ENCODE assay signal across 8 mouse cellular contexts in the genomic region with DNA sequence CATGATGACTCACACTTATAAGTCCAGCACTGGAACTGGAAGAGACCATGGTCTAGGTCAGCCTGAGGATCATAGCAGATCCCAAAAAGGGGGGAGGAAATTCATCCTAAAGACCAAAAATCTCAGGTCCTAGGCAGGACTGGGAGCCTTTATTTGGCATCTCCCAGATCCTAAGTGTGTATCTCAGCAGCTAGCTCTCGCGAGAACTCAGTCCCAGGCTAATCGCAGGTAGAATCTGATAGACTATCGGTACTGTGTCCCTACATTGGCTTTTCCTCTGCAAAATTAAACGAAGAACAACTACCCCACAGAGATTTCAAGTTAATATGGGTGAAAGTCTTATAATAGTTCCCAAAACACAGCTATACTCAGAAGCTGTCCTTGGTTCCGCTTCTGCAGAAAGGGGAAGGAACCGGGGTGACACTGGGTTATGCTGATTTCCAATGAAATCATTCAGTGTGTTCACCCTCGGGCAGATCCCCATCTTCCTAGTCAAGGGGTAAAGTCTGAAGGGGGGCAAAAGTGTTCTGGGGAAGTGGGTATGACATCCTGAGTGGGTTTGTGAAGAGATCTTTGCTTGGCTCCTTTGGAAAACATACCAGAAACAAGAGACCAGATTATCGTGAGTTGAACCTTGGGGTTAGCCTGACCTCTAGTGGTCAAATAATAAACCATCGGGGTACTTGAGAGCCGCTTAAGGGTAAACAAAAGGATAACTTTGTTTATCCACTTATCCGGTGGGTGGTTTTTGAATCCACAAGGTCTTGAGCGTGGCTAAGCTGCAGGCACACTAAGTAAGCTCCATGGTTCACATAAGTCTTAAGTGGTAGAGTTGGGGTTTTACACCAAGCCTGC. TPM values are rescaled to one million over a fixed set of nuclear protein-coding genes. Genes with fewer than 3 reads are reported as not detected.
DNase-seq lines count a peak whose midpoint lies in the region; ATAC-seq lines count a peak whose summit lies in the region.

No protein-coding gene starts in this region.

- no peaks in the 10 kb centered on the region for H3K36me3 ChIP-seq in hindbrain, embryonic 12.5 days

- WGBS in hindbrain, embryonic 12.5 days: 44% methylated on average over 13 of the region's 13 CpGs

- H3K4me2 ChIP-seq in hindbrain, embryonic 12.5 days (replicated peaks): peak overlapping the region; percentile 30

- intact Hi-C loops in left cerebral cortex, postnatal 4 days (cut with DNase I): loop anchor here (5.0 kb wide), 1 partner anchor 453 kb away; no protein-coding TSS in a partner anchor

- peak; percentile 32; the same call in 1 of the 2 replicates for ATAC-seq in hindbrain, embryonic 12.5 days (ENCODE audit: low FRiP score)
- ATAC-seq in monocyte, adult 5-6 weeks (replicated peaks; ENCODE audit: insufficient number of reproducible peaks, low FRiP score, low TSS enrichment, poor library complexity, severe bottlenecking): peak; percentile 86

- H3K4me3 ChIP-seq in hindbrain, embryonic 12.5 days: no peak overlapping the region

- no peaks in the 10 kb centered on the region for H3K27me3 ChIP-seq in hindbrain, embryonic 12.5 days

- H3K9me3 ChIP-seq in hindbrain, embryonic 12.5 days (replicated peaks): no peaks in the 10 kb centered on the region

- DNase-seq in right cerebral cortex, adult 18-20 months: peak; percentile 53
- DNase-seq in right cerebral cortex, postnatal 14 days: no peak
- peak; percentile 74 for DNase-seq in ZHBTc4 (ENCODE audit: low read depth, low spot score)
- DNase-seq in embryo, embryonic 11.5 days (ENCODE audit: low read depth, low spot score): peak; percentile 56
- peak; percentile 13 for DNase-seq in left cerebral cortex, postnatal 4 days
- DNase-seq in ovary, postnatal 36 days (ENCODE audit: low spot score): no peak

- no peak overlapping the region for H3K27ac ChIP-seq in hindbrain, embryonic 12.5 days

- H3K4me1 ChIP-seq in hindbrain, embryonic 12.5 days: no peaks in the 10 kb centered on the region

- no peak overlapping the region for H3K9ac ChIP-seq in hindbrain, embryonic 12.5 days

RNA-seq across cellular contexts. Expression of gene Rbbp6, which starts 45.5 kb away (rescaled TPM):
- 37.9 and 40.4 TPM in 2 replicates for polyA plus RNA-seq in hindbrain, embryonic 12.5 days (2016; fragmentation: Nextera tagmentation; extraction: Ambion mirVana)
- 10 to 100 TPM; 74.4 to 78.6 TPM for total RNA-seq in left cerebral cortex, postnatal 4 days (2021)
- 62.3 to 104 TPM (median 75.5 TPM) in 3 replicates for total RNA-seq in monocyte, adult 5-6 weeks (2017)

Comparison
In these comparisons a context has a peak if more than half of its experiments do, and no peak if none do; other contexts are left out.
1. DNase-seq: peak in right cerebral cortex, adult 18-20 months (single experiment), ZHBTc4 (single experiment), embryo, embryonic 11.5 days (single experiment) and left cerebral cortex, postnatal 4 days (single experiment); none in right cerebral cortex, postnatal 14 days (single experiment) and ovary, postnatal 36 days (single experiment).